Mouse (Mus musculus): ENCODE data around the gene Ssh2.

GRCm38 (mm10) chr11:77180886-77181285, 35.2 kb upstream of the Ssh2 start:
- TF ChIP-seq CTCF (IDR thresholded peaks at IDR 0.05; ENCODE audit: low read depth), result no peak
- no peak for TF ChIP-seq EP300 (optimal IDR thresholded peaks at IDR 0.05)
